ENCODE assay signal across 19 mouse cellular contexts in genomic region chr16:96904359-96904758, GRCm38 (mm10).
A peak's percentile ranks its signal among the peaks of the same experiment; 100 is the strongest.
DNase-seq lines count a peak whose midpoint lies in the region; ATAC-seq lines count a peak whose summit lies in the region.
"Had no signal": no experiment of that assay in that cellular context is flagged by ENCODE, and none has a peak within 500 bp of the region (broad histone marks: within the 10 kb centered on the region; RNA-seq: fewer than 3 reads in every experiment).

No protein-coding gene starts in this region.

- no peaks in the 10 kb centered on the region for H3K9me3 ChIP-seq in hindbrain, embryonic 11.5 days (ENCODE audit: control insufficient read depth, low read length)
- H3K9me3 ChIP-seq in hindbrain, embryonic 14.5 days (ENCODE audit: control insufficient read depth, low read length): no peaks in the 10 kb centered on the region
- H3K9me3 ChIP-seq: limb, embryonic 12.5 days; liver, embryonic 13.5 days had no signal

- WGBS in hindbrain, embryonic 11.5 days: 25% methylated on average over 2 of the region's 2 CpGs
- WGBS in hindbrain, embryonic 14.5 days: 15% methylated on average over 2 of the region's 2 CpGs

- H3K27ac ChIP-seq in hindbrain, embryonic 11.5 days (ENCODE audit: low read depth, low read length): no peak overlapping the region
- no peak overlapping the region for H3K27ac ChIP-seq in hindbrain, embryonic 14.5 days
- H3K27ac ChIP-seq: limb, embryonic 12.5 days had no signal

- peak; percentile 45 for ATAC-seq in hindbrain, embryonic 11.5 days (ENCODE audit: low FRiP score)
- no peak; the same call in 1 of the 2 replicates for ATAC-seq in hindbrain, embryonic 14.5 days (ENCODE audit: low FRiP score)
- ATAC-seq: activated CD4-positive, CD25-positive, alpha-beta regulatory T cell, adult 4 months; forebrain, embryonic 16.5 days; lung, postnatal 0 days had no signal

- no peak overlapping the region for H3K4me3 ChIP-seq in hindbrain, embryonic 11.5 days (ENCODE audit: low read depth, low read length)
- H3K4me3 ChIP-seq in hindbrain, embryonic 14.5 days (replicated peaks; ENCODE audit: low read length): no peak overlapping the region
- H3K4me3 ChIP-seq: erythroblast, embryonic 14.5 days; limb, embryonic 12.5 days; liver, embryonic 13.5 days; myocyte had no signal

- no peaks in the 10 kb centered on the region for H3K27me3 ChIP-seq in hindbrain, embryonic 11.5 days (ENCODE audit: control insufficient read depth, insufficient read depth, low read length)
- no peaks in the 10 kb centered on the region for H3K27me3 ChIP-seq in hindbrain, embryonic 14.5 days (ENCODE audit: control insufficient read depth, insufficient read depth, low read length)
- H3K27me3 ChIP-seq: limb, embryonic 12.5 days had no signal

- DNase-seq in hindbrain, embryonic 11.5 days (ENCODE audit: low spot score): peak; percentile 29
- no peak for DNase-seq in hindbrain, embryonic 14.5 days (ENCODE audit: low spot score)
- peak; percentile 64 for DNase-seq in MN1 (ENCODE audit: low spot score)
- DNase-seq in embryo, embryonic 11.5 days (ENCODE audit: low read depth, low spot score): peak; percentile 30
- peak; percentile 32 for DNase-seq in neural tube, embryonic 10.5 days (ENCODE audit: extremely low spot score, low spot score)
- DNase-seq in right cerebral cortex, postnatal 4 days: no peak
- no peak for DNase-seq in right cerebral cortex, postnatal 14 days
- DNase-seq: B cell, adult 2 months; cerebellum, postnatal 10 days; kidney, adult 18-20 months; kidney, postnatal 10 days; liver, embryonic 13.5 days; thymus, adult 2 months had no signal

- no peak overlapping the region for H3K9ac ChIP-seq in hindbrain, embryonic 11.5 days (ENCODE audit: low read depth, low read length)
- no peak overlapping the region for H3K9ac ChIP-seq in hindbrain, embryonic 14.5 days
- H3K9ac ChIP-seq: limb, embryonic 12.5 days; liver, embryonic 13.5 days had no signal

- H3K36me3 ChIP-seq in hindbrain, embryonic 11.5 days (ENCODE audit: control insufficient read depth, insufficient read depth, low read length): no peaks in the 10 kb centered on the region
- H3K36me3 ChIP-seq in hindbrain, embryonic 14.5 days (replicated peaks; ENCODE audit: control insufficient read depth, insufficient read depth): no peaks in the 10 kb centered on the region
- H3K36me3 ChIP-seq: limb, embryonic 12.5 days; liver, embryonic 13.5 days had no signal

- no peaks in the 10 kb centered on the region for H3K4me1 ChIP-seq in hindbrain, embryonic 11.5 days (replicated peaks; ENCODE audit: control insufficient read depth, insufficient read depth, low read length)
- peaks cover 9% of the 10 kb centered on the region; the same call in 1 of the 2 replicates for H3K4me1 ChIP-seq in hindbrain, embryonic 14.5 days (replicated peaks; ENCODE audit: control insufficient read depth, insufficient read depth, low read length)

- no peak overlapping the region for H3K4me2 ChIP-seq in hindbrain, embryonic 11.5 days (replicated peaks; ENCODE audit: low read depth, low read length)
- no peak overlapping the region for H3K4me2 ChIP-seq in hindbrain, embryonic 14.5 days (replicated peaks)
- H3K4me2 ChIP-seq: limb, embryonic 12.5 days; liver, embryonic 13.5 days had no signal

Comparison
In these comparisons a context has a peak if more than half of its experiments do, and no peak if none do; other contexts are left out.
1. DNase-seq: peak in hindbrain, embryonic 11.5 days (single experiment), MN1 (single experiment), embryo, embryonic 11.5 days (single experiment) and neural tube, embryonic 10.5 days (single experiment); none in hindbrain, embryonic 14.5 days (single experiment), right cerebral cortex, postnatal 4 days (single experiment) and right cerebral cortex, postnatal 14 days (single experiment).